Mouse (Mus musculus) E14TG2a.4 (cell line): ENCODE measurements around the gene Maff.

ENCODE experiments used
- CTCF ChIP-seq: conservative IDR thresholded peaks from 2 replicates; pipeline ENCODE4 v1.5.1; 2014; ENCODE audit warnings: low read length
- NANOG ChIP-seq: IDR thresholded peaks from 2 replicates; pipeline ENCODE4 v1.6.1; 2014; ENCODE audit warnings: borderline replicate concordance, low read length, mixed read lengths

DNA sequence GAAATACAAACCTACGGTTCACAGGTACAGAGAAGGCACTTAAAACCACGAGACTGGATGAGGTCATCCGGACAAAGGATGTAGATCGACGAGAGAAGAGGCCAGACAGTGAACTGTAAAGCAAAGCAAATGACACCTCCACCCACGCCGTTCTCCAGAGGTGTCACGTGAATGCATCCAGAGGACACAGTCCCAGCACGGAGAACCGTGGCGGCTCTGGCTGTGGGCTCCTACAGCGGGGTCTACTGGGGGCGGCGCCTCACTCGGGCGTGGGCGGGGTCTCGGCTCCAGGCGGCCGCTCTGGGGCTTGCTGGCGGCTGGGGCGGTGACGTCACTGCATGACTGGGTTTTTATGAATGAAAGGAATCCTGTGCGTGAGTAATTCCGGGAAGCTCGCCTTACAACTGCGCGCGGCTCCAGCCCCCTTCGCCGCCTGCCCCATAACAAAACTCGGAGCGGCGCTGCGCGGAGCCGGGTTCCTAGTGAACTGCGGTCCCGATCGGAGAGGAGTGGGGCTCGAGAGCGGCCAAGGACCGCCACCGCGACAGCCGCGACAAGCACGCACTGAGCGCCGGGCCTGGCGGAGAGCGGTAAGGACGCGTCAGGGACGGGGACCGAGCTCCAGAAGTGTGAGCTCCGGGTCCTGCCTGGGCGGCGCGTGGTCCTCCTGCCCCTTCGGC, 884 bp downstream of the Maff start:
- TF ChIP-seq CTCF (no peak), NANOG (no peak)
